Mouse (Mus musculus) neutrophil, adult 5-6 weeks (primary cell): ENCODE measurements around the gene Saa2. TPM values are rescaled to one million over a fixed set of nuclear protein-coding genes. Genes with fewer than 3 reads are reported as not detected.

Source experiments
- ATAC-seq: fragments of 151-379, 151-347 bp; 2 replicates; pipeline ENCODE4 v1.8.0; 2017; ENCODE audit warnings: mild to moderate bottlenecking, moderate TSS enrichment; ENCODE audit not compliant: insufficient number of reproducible peaks, poor library complexity, low FRiP score, severe bottlenecking; ENCODE audit errors: extremely low read depth
- total RNA-seq: library from RNA; stranded (forward); fragments of 200-1000 nt; gene quantifications from 2 replicates; pipeline ENCODE4 v1.2.3, GENCODE M21; 2017

The Saa2 gene
- total RNA-seq, 1 experiment from 2014 or later: not detected

GRCm38 (mm10) chr7:46748459-46748858 is 3.1 kb upstream of the Saa2 start:
- ATAC-seq: no peak

GRCm38 (mm10) chr7:46761049-46761795 is 9.6 kb downstream of the Saa2 start:
- ATAC-seq: no peak

- no peak for ATAC-seq
Measured at GRCm38 (mm10) chr7:46762601-46763000, 11.0 kb downstream of the Saa2 start.

- ATAC-seq: no peak
Measured at GRCm38 (mm10) chr7:46764672-46765071, 13.1 kb downstream of the Saa2 start.

- no peak for ATAC-seq
Measured at GRCm38 (mm10) chr7:46767371-46767770, 15.8 kb downstream of the Saa2 start.

GRCm38 (mm10) chr7:46768451-46768850 is 16.9 kb downstream of the Saa2 start:
- no peak for ATAC-seq

- peak; percentile 51; the same call in 1 of the 2 replicates for ATAC-seq
Measured at GRCm38 (mm10) chr7:46770706-46771105, 19.1 kb downstream of the Saa2 start.

GRCm38 (mm10) chr7:46789177-46789849 is 37.7 kb downstream of the Saa2 start:
- ATAC-seq: no peak

GRCm38 (mm10) chr7:46793871-46794270 is 42.3 kb downstream of the Saa2 start:
- no peak for ATAC-seq

GRCm38 (mm10) chr7:46795287-46796205 is 44.0 kb downstream of the Saa2 start, which contains the start of the genes Hps5 and Gtf2h1:
Hps5 (minus strand) TSS chr7:46796064.
Gtf2h1 (plus strand) TSS chr7:46796103.
- ATAC-seq: peak; percentile 99

GRCm38 (mm10) chr7:46796206-46796679 is 44.7 kb downstream of the Saa2 start:
- ATAC-seq: no peak

GRCm38 (mm10) chr7:46796779-46797178 is 45.2 kb downstream of the Saa2 start:
- no peak for ATAC-seq

Other genes starting within 250 kb of the Saa2 start
- gene Sergef, start 112.0 kb upstream of the Saa2 start, total RNA-seq: 13.6 and 15.3 TPM in 2 replicates
- not detected in 2 replicates for gene Tph1, start 79.3 kb upstream of the Saa2 start, total RNA-seq
- gene Saal1, start 41.1 kb upstream of the Saa2 start, total RNA-seq: 11.3 and 11.8 TPM in 2 replicates
- gene Saa3, start 36.1 kb upstream of the Saa2 start, total RNA-seq: 1.1 TPM in 1 of 2 replicates, not detected in the other
- not detected in 2 replicates for gene Saa4, start 19.2 kb upstream of the Saa2 start, total RNA-seq
- gene Saa1, start 8.8 kb upstream of the Saa2 start, total RNA-seq: not detected in 2 replicates
- gene Hps5, start 44.3 kb downstream of the Saa2 start, total RNA-seq: 48.5 and 56.5 TPM in 2 replicates
- gene Gtf2h1, start 44.3 kb downstream of the Saa2 start, total RNA-seq: 46.4 and 57.8 TPM in 2 replicates
- gene Ldha, start 89.7 kb downstream of the Saa2 start, total RNA-seq: 195 and 216 TPM in 2 replicates
- gene Ldhc, start 109.4 kb downstream of the Saa2 start, total RNA-seq: 2.0 TPM in 1 of 2 replicates, not detected in the other
- 41.5 and 51.0 TPM in 2 replicates for gene Tsg101, start 168.2 kb downstream of the Saa2 start, total RNA-seq
- 5.3 and 6.9 TPM in 2 replicates for gene Uevld, start 206.7 kb downstream of the Saa2 start, total RNA-seq
- not detected in 2 replicates for gene Gm9999, start 231.8 kb downstream of the Saa2 start, total RNA-seq